Comparison of ENCODE assay signal across 34 mouse cellular contexts in genomic region chr4:26336563-26336962, GRCm38 (mm10).
"Had no signal": no experiment of that assay in that cellular context is flagged by ENCODE, and none has a peak within 500 bp of the region (broad histone marks: within the 10 kb centered on the region; RNA-seq: fewer than 3 reads in every experiment).

No protein-coding gene starts in this region.

- ATAC-seq: hindbrain, embryonic 16.5 days; hindbrain, postnatal 0 days; inflammation-experienced regulatory T-cells, adult 6 months; intestine, embryonic 15.5 days; intestine, embryonic 16.5 days; intestine, postnatal 0 days had no signal

- H3K4me3 ChIP-seq: heart, embryonic 10.5 days; heart, embryonic 12.5 days; heart, embryonic 13.5 days; heart, embryonic 15.5 days; hindbrain, embryonic 10.5 days; hindbrain, embryonic 12.5 days; hindbrain, embryonic 13.5 days; hindbrain, embryonic 15.5 days; intestine, embryonic 15.5 days; kidney, embryonic 15.5 days; layer of hippocampus, adult 2 months had no signal

- H3K27ac ChIP-seq: heart, embryonic 10.5 days; heart, embryonic 13.5 days; heart, embryonic 15.5 days; hindbrain, embryonic 10.5 days; hindbrain, embryonic 12.5 days; hindbrain, embryonic 13.5 days; hindbrain, embryonic 14.5 days; hindbrain, embryonic 15.5 days; hindbrain, postnatal 0 days; intestine, embryonic 15.5 days; kidney, embryonic 15.5 days; kidney, postnatal 0 days; layer of hippocampus, adult 2 months had no signal

- DNase-seq: heart, postnatal 10 days; heart, postnatal 14 days; heart, postnatal 36 days; heart, postnatal 4 days; kidney, adult 11 months; kidney, adult 18-20 months; kidney, adult 2 months; kidney, adult 8-10 months; kidney, adult 9 months; kidney, postnatal 10 days; kidney, postnatal 14 days; kidney, postnatal 25 days; kidney, postnatal 36 days; kidney, postnatal 4 days; layer of hippocampus, adult 9-11 months; layer of hippocampus, postnatal 36 days had no signal

- H3K4me1 ChIP-seq: heart, embryonic 10.5 days; heart, embryonic 12.5 days; heart, embryonic 15.5 days; hindbrain, embryonic 12.5 days; hindbrain, embryonic 15.5 days; intestine, embryonic 15.5 days had no signal

- H3K27me3 ChIP-seq: heart, embryonic 12.5 days; heart, embryonic 13.5 days; heart, embryonic 15.5 days; hindbrain, embryonic 12.5 days; hindbrain, embryonic 13.5 days; hindbrain, embryonic 15.5 days; intestine, embryonic 15.5 days; kidney, embryonic 15.5 days had no signal

- H3K36me3 ChIP-seq: heart, embryonic 15.5 days; hindbrain, embryonic 12.5 days; hindbrain, embryonic 15.5 days; intestine, embryonic 15.5 days had no signal

- H3K9ac ChIP-seq: heart, embryonic 12.5 days; heart, embryonic 13.5 days; heart, embryonic 15.5 days; hindbrain, embryonic 12.5 days; hindbrain, embryonic 13.5 days; hindbrain, embryonic 14.5 days; hindbrain, embryonic 15.5 days; intestine, embryonic 15.5 days; kidney, embryonic 15.5 days had no signal

- H3K9me3 ChIP-seq: heart, embryonic 10.5 days; heart, embryonic 12.5 days; heart, embryonic 13.5 days; heart, embryonic 15.5 days; hindbrain, embryonic 10.5 days; hindbrain, embryonic 12.5 days; hindbrain, embryonic 13.5 days; hindbrain, embryonic 15.5 days; intestine, embryonic 15.5 days; kidney, embryonic 15.5 days had no signal
